Mouse (Mus musculus): ENCODE results near the gene Rgs17. TPM values are rescaled to one million over a fixed set of nuclear protein-coding genes. Genes with fewer than 3 reads are reported as not detected.
A peak's percentile ranks its signal among the peaks of the same experiment; 100 is the strongest.
"Not testable (repeated sequence)": the region's sequence is repeated elsewhere in the genome, so short reads cannot be mapped to it uniquely, and the experiment has no call there.

Gene Rgs17
- total RNA-seq (2021): under 1 TPM; 0.83 to 0.95 TPM

- DNase-seq: peak; percentile 52
Observed at GRCm38 (mm10) chr10:5922294-5922828, at the start of gene Rgs17. Rgs17 (minus strand) TSS chr10:5922400.

- DNase-seq: no peak
Observed at GRCm38 (mm10) chr10:5967655-5968054, 45.5 kb upstream of the Rgs17 start.

- DNase-seq: not testable (repeated sequence)
Observed at GRCm38 (mm10) chr10:5953787-5954186, 31.6 kb upstream of the Rgs17 start.

GRCm38 (mm10) chr10:5924261-5924660 lies 2.1 kb upstream of the Rgs17 start:
- no peak for DNase-seq

GRCm38 (mm10) chr10:5923096-5923495 lies 896 bp upstream of the Rgs17 start:
- peak; percentile 3 for DNase-seq

- peak; percentile 4 for DNase-seq
Observed at GRCm38 (mm10) chr10:5921771-5922170, 429 bp downstream of the Rgs17 start.

- peak; percentile 4 for DNase-seq
Observed at GRCm38 (mm10) chr10:5921031-5921551, 1.1 kb downstream of the Rgs17 start.

- DNase-seq: no peak
Observed at GRCm38 (mm10) chr10:5904399-5904798, 17.8 kb downstream of the Rgs17 start.

- no peak for DNase-seq
Observed at GRCm38 (mm10) chr10:5901777-5902176, 20.4 kb downstream of the Rgs17 start.

- DNase-seq: no peak
Observed at GRCm38 (mm10) chr10:5900731-5901130, 21.5 kb downstream of the Rgs17 start.

- DNase-seq: no peak
Observed at GRCm38 (mm10) chr10:5877106-5877505, 45.1 kb downstream of the Rgs17 start.

GRCm38 (mm10) chr10:5871081-5871480 lies 51.1 kb downstream of the Rgs17 start:
- DNase-seq: no peak

- no peak for DNase-seq
Observed at GRCm38 (mm10) chr10:5867981-5868552, 54.1 kb downstream of the Rgs17 start.

GRCm38 (mm10) chr10:5865996-5866395 lies 56.2 kb downstream of the Rgs17 start:
- DNase-seq: no peak

GRCm38 (mm10) chr10:5862669-5863068 lies 59.5 kb downstream of the Rgs17 start:
- DNase-seq: no peak

- DNase-seq: no peak
Observed at GRCm38 (mm10) chr10:5860849-5861248, 61.4 kb downstream of the Rgs17 start.

GRCm38 (mm10) chr10:5859729-5860128 lies 62.5 kb downstream of the Rgs17 start:
- DNase-seq: no peak

- no peak for DNase-seq
Observed at GRCm38 (mm10) chr10:5857996-5858549, 64.1 kb downstream of the Rgs17 start.

GRCm38 (mm10) chr10:5853290-5853868 lies 68.8 kb downstream of the Rgs17 start:
- DNase-seq: no peak

- DNase-seq: no peak
Observed at GRCm38 (mm10) chr10:5846939-5847338, 75.3 kb downstream of the Rgs17 start.

- DNase-seq: peak; percentile 63
Observed at GRCm38 (mm10) chr10:5841369-5841768, 80.8 kb downstream of the Rgs17 start.

GRCm38 (mm10) chr10:5826336-5827025 lies 95.7 kb downstream of the Rgs17 start:
- no peak for DNase-seq

- DNase-seq: peak; percentile 41
Observed at GRCm38 (mm10) chr10:5824779-5825178, 97.4 kb downstream of the Rgs17 start.
